Mouse (Mus musculus) midbrain, embryonic 11.5 days (tissue): ENCODE results near the gene Zfp653. TPM values are rescaled to one million over a fixed set of nuclear protein-coding genes. Genes with fewer than 3 reads are reported as not detected.

Experiments used
- ATAC-seq: fragments of 200-750 bp; cut with Nextera tagmentation; 2 replicates; pipeline ENCODE4 v1.8.0; 2017; ENCODE audit warnings: moderate TSS enrichment, moderate library complexity; ENCODE audit not compliant: low FRiP score
- DNase-seq: peaks from one replicate; pipeline ENCODE4 v3.0.0; 2015; ENCODE audit warnings: low spot score; ENCODE audit errors: missing footprints
- H3K27ac ChIP-seq: fragments of 300-500 bp; sonication (generic); 2 replicates; pipeline ENCODE4 v1.5.1; 2014; ENCODE audit warnings: low read depth, low read length
- H3K27me3 ChIP-seq: fragments of 300-500 bp; sonication (generic); 2 replicates; pipeline ENCODE4 v1.6.1; 2014; ENCODE audit warnings: mild to moderate bottlenecking, low read length, moderate library complexity, mixed read lengths; ENCODE audit not compliant: control insufficient read depth, insufficient read depth
- H3K36me3 ChIP-seq: fragments of 300-500 bp; sonication (generic); 2 replicates; pipeline ENCODE4 v1.6.1; 2014; ENCODE audit warnings: mild to moderate bottlenecking, low read length, moderate library complexity, mixed read lengths; ENCODE audit not compliant: control insufficient read depth, insufficient read depth
- H3K4me1 ChIP-seq: fragments of 300-500 bp; sonication (generic); 2 replicates; pipeline ENCODE4 v1.6.1; 2014; ENCODE audit warnings: low read length; ENCODE audit not compliant: control insufficient read depth, insufficient read depth
- H3K4me2 ChIP-seq: fragments of 300-500 bp; sonication (generic); 2 replicates; pipeline ENCODE4 v1.6.1; 2014; ENCODE audit warnings: mild to moderate bottlenecking, moderate library complexity
- H3K4me3 ChIP-seq: fragments of 300-500 bp; sonication (generic); 2 replicates; pipeline ENCODE4 v1.5.1; 2014; ENCODE audit warnings: low read depth, low read length
- H3K9ac ChIP-seq: fragments of 300-500 bp; sonication (generic); 2 replicates; pipeline ENCODE4 v1.6.1; 2014; ENCODE audit warnings: low read length
- H3K9me3 ChIP-seq: fragments of 300-500 bp; sonication (generic); 2 replicates; pipeline ENCODE4 v1.6.1; 2016; ENCODE audit warnings: low read length; ENCODE audit not compliant: control insufficient read depth
- WGBS: fragments of 180-500 bp; shearing (Covaris S2); extraction: QIAGEN DNeasy Blood & Tissue Kit; methylation state at CpG from one replicate; pipeline ENCODE4 v1.1.7; 2014; 5-methylcytosine and 5-hydroxymethylcytosine counted together
- polyA plus RNA-seq: library from polyadenylated mRNA; unstranded; fragments of >200 nt; fragmentation: Nextera tagmentation; extraction: Ambion mirVana; gene quantifications from 2 replicates; pipeline ENCODE4 v1.2.1, GENCODE M21; 2014

The Zfp653 gene
- polyA plus RNA-seq, 1 experiment from 2014 or later: 7.6 TPM

GRCm38 (mm10) chr9:22058011-22058424 is 13.2 kb downstream of the Zfp653 start:
- 92% methylated on average over 9 of the region's 9 CpGs for WGBS
- Histone ChIP-seq H3K4me2 (no peak overlapping the region), H3K27ac (no peak overlapping the region), H3K4me3 (no peak overlapping the region), H3K4me1 (peaks cover 6% of the 10 kb centered on the region; the same call in 1 of the 2 replicates), H3K9me3 (no peaks in the 10 kb centered on the region), H3K36me3 (peaks cover 9% of the 10 kb centered on the region), H3K9ac (no peak overlapping the region), H3K27me3 (no peaks in the 10 kb centered on the region; the same call in 1 of the 2 replicates)
- DNase-seq (no peak), ATAC-seq (no peak)

- DNase-seq: no peak
- 94% methylated on average over 9 of the region's 9 CpGs for WGBS
- Histone ChIP-seq H3K4me3 (no peak overlapping the region), H3K9me3 (no peaks in the 10 kb centered on the region), H3K27ac (no peak overlapping the region), H3K4me2 (no peak overlapping the region), H3K36me3 (peaks cover 9% of the 10 kb centered on the region), H3K9ac (no peak overlapping the region), H3K4me1 (peaks cover 8% of the 10 kb centered on the region; the same call in 1 of the 2 replicates), H3K27me3 (peaks cover 6% of the 10 kb centered on the region; the same call in 1 of the 2 replicates)
- ATAC-seq: no peak
Observed at GRCm38 (mm10) chr9:22057031-22057517, 14.1 kb downstream of the Zfp653 start.

GRCm38 (mm10) chr9:22056303-22056910 is 14.8 kb downstream of the Zfp653 start:
- no peak overlapping the region for H3K4me3 ChIP-seq
- no peak overlapping the region for H3K9ac ChIP-seq
- 78% methylated on average over 9 of the region's 9 CpGs for WGBS
- peaks cover 9% of the 10 kb centered on the region; the same call in 1 of the 2 replicates for H3K4me1 ChIP-seq
- DNase-seq (no peak), ATAC-seq (no peak)
- peaks cover 9% of the 10 kb centered on the region for H3K36me3 ChIP-seq
- no peaks in the 10 kb centered on the region for H3K9me3 ChIP-seq
- H3K27ac ChIP-seq: no peak overlapping the region
- H3K4me2 ChIP-seq: no peak overlapping the region
- peaks cover 8% of the 10 kb centered on the region; the same call in 1 of the 2 replicates for H3K27me3 ChIP-seq

GRCm38 (mm10) chr9:22055713-22056112 is 15.5 kb downstream of the Zfp653 start:
- WGBS: 44% methylated on average over 29 of the region's 29 CpGs
- Histone ChIP-seq H3K9ac (no peak overlapping the region), H3K9me3 (no peaks in the 10 kb centered on the region), H3K4me1 (peaks cover 9% of the 10 kb centered on the region; the same call in 1 of the 2 replicates), H3K27me3 (peaks cover 8% of the 10 kb centered on the region), H3K27ac (no peak overlapping the region), H3K36me3 (peaks cover 9% of the 10 kb centered on the region), H3K4me2 (no peak overlapping the region), H3K4me3 (no peak overlapping the region)
- DNase-seq (no peak), ATAC-seq (no peak)

GRCm38 (mm10) chr9:22054411-22055076 is 16.6 kb downstream of the Zfp653 start:
- H3K27ac ChIP-seq: no peak overlapping the region

GRCm38 (mm10) chr9:22053657-22054056 is 17.5 kb downstream of the Zfp653 start:
- no peak for ATAC-seq
- peaks cover 4% of the 10 kb centered on the region for H3K36me3 ChIP-seq
- peak; percentile 89 for DNase-seq
- H3K9me3 ChIP-seq: no peaks in the 10 kb centered on the region
- H3K4me3 ChIP-seq: no peak overlapping the region
- WGBS: 34% methylated on average over 7 of the region's 7 CpGs
- H3K4me2 ChIP-seq: no peak overlapping the region
- H3K27ac ChIP-seq: no peak overlapping the region
- H3K4me1 ChIP-seq: peaks cover 25% of the 10 kb centered on the region
- H3K9ac ChIP-seq: no peak overlapping the region
- H3K27me3 ChIP-seq: peaks cover 8% of the 10 kb centered on the region

More at GRCm38 (mm10) chr9:22054411-22055076, 16.6 kb downstream of the Zfp653 start:
- Histone ChIP-seq H3K36me3 (peaks cover 7% of the 10 kb centered on the region), H3K4me1 (peaks cover 19% of the 10 kb centered on the region), H3K4me3 (peak overlapping the region; percentile 14; the same call in 1 of the 2 replicates), H3K9me3 (no peaks in the 10 kb centered on the region), H3K27me3 (peaks cover 8% of the 10 kb centered on the region), H3K4me2 (peak overlapping the region; percentile 23), H3K9ac (no peak overlapping the region)
- ATAC-seq (peak; percentile 22; the same call in 1 of the 2 replicates), DNase-seq (peak; percentile 96)
- WGBS: 3% methylated on average over 32 of the region's 32 CpGs

GRCm38 (mm10) chr9:22051958-22052254 is 19.3 kb downstream of the Zfp653 start, which contains the start of gene Elavl3:
Gene Elavl3 (minus strand): TSS chr9:22052023.
- peaks cover 37% of the 10 kb centered on the region for H3K4me1 ChIP-seq

GRCm38 (mm10) chr9:22051161-22051957 is 19.8 kb downstream of the Zfp653 start:
- Histone ChIP-seq H3K4me2 (peak overlapping the region; percentile 71), H3K27me3 (peaks cover 8% of the 10 kb centered on the region), H3K4me1 (peaks cover 37% of the 10 kb centered on the region), H3K9me3 (no peaks in the 10 kb centered on the region), H3K9ac (peak overlapping the region; percentile 93), H3K36me3 (no peaks in the 10 kb centered on the region), H3K27ac (peak overlapping the region; percentile 86), H3K4me3 (peak overlapping the region; percentile 86)
- DNase-seq (peak; percentile 96), ATAC-seq (peak; percentile 28)
- 1% methylated on average over 63 of the region's 67 CpGs for WGBS

More at GRCm38 (mm10) chr9:22051958-22052254, 19.3 kb downstream of the Zfp653 start, which contains the start of gene Elavl3:
- Histone ChIP-seq H3K36me3 (no peaks in the 10 kb centered on the region; the same call in 1 of the 2 replicates), H3K27me3 (peaks cover 8% of the 10 kb centered on the region), H3K9me3 (no peaks in the 10 kb centered on the region), H3K27ac (peak within 1 kb of the TSS; percentile 86), H3K9ac (peak within 1 kb of the TSS; percentile 93), H3K4me3 (peak within 1 kb of the TSS; percentile 86), H3K4me2 (peak within 1 kb of the TSS; percentile 71)
- ATAC-seq (peak; percentile 72), DNase-seq (no peak)
- WGBS: 2% methylated on average over 27 of the region's 28 CpGs
